Mouse (Mus musculus) v-Abl transformed pro-B cells (cell line): ENCODE measurements around the gene Smco2.

Source experiments
- in situ Hi-C, 2 experiments: fragments of 400-800 bp; cut with MboI; formaldehyde crosslinking; loops; one replicate each; pipeline ENCODE4 v1.15.1; 2025; ENCODE audit not compliant: unreplicated experiment in 2 of 2

Smco2 gene

GRCm38 (mm10) chr6:146890633-146891032 is 40.7 kb downstream of the Smco2 start:
- in situ Hi-C loops: no loop called here

DNA sequence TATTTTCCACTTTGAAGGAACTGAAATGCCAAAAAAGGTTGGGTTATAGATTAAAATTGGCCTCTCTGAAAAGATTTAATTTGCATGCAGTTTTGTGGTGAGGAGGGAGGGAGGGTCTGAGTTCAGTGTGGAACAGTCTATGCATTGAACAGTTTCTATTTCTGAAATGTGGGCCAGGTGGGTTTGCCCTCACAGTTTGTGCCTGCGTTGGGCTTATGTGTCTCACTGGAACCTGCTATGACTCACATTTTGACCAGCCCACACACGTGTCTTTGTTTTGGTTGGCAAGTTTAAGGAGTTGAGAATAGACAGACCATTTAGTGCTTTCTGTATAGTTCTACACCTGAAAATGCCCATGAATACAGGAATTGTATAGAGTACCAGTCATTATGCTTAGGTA is 44.0 kb downstream of the Smco2 start:
- in situ Hi-C loops: no loop called here

- in situ Hi-C loops: no loop called here
Measured at GRCm38 (mm10) chr6:146898709-146899108, 48.8 kb downstream of the Smco2 start.

GRCm38 (mm10) chr6:146899647-146900046 is 49.7 kb downstream of the Smco2 start:
- in situ Hi-C loops: no loop called here

GRCm38 (mm10) chr6:146901929-146902328 is 52.0 kb downstream of the Smco2 start:
- in situ Hi-C loops: no loop called here

DNA sequence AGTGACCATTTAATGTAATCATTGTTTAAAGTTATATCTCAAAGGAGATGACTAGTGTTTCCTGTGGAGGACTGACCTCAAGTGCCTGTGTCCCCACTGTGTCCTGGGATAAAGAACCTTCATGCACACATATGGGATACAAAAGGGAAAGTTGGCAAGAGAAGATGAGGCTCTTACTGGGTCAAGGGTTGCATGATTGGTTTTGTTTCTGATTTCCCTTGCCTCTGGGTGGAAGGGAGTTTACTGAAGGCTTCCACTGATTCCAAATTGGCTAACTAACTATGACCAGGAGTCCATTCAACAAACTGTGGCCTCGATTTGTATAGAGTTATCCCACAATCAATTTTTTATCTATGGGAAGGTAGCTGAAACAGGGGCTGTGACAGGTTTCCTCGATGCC is 53.7 kb downstream of the Smco2 start:
- in situ Hi-C loops: no loop called here

DNA sequence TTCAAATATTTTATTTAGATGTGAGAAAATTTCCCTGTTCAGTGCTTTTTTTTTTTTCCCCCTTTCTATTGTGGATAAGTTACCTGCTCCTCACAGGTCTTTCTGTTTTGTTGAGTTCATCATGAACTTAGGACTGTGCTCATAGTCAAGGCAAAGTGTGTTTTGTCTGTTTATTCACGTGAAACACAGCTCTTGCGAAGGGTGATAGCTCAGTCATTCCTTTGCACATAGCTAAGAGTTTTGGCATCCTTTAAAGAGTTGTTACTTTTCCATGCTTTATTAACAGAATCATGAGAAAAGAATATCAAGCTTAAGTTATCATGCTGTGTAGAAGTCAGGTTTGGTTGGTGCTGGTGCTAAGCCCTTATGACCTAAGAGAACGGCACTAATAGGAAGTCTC is 54.8 kb downstream of the Smco2 start:
- in situ Hi-C loops: no loop called here

DNA sequence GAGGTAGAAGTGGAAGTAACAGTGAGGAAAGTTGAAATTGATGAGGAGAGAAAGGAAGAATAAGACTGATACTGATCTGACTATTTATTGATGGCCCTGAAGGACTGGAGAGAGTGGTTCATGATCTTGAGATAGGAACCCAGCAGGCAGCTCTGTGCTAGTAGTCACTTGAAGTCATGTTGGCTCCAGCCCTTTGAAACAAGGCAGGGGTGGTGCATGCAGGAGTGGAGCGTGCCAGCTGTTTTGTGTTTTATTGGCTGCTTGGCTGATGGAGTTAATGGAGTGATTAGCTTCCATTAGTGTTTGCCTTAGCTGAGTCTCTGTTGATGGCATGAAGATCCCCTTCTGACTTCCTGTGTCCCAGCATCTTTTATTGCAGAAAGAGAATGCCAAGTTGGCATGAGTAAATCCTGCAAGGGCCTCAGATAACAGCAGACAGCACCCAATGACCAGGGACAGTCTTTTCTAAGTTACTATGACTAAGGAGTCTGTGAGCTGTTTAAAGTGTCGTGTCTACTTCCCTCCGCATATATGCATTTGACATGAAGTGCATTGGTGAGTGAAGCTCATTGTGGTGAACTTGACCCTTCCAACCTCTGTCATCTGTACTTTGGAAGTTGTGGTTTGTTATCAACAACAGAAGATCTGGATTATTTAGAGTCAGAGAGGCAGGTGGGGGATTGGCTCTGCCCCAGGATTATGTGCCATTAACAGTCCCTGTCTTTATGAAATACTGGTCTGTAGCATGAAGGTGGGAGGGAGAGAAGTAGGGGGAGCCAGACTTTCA is 56.3 kb downstream of the Smco2 start:
- in situ Hi-C loops: no loop called here

DNA sequence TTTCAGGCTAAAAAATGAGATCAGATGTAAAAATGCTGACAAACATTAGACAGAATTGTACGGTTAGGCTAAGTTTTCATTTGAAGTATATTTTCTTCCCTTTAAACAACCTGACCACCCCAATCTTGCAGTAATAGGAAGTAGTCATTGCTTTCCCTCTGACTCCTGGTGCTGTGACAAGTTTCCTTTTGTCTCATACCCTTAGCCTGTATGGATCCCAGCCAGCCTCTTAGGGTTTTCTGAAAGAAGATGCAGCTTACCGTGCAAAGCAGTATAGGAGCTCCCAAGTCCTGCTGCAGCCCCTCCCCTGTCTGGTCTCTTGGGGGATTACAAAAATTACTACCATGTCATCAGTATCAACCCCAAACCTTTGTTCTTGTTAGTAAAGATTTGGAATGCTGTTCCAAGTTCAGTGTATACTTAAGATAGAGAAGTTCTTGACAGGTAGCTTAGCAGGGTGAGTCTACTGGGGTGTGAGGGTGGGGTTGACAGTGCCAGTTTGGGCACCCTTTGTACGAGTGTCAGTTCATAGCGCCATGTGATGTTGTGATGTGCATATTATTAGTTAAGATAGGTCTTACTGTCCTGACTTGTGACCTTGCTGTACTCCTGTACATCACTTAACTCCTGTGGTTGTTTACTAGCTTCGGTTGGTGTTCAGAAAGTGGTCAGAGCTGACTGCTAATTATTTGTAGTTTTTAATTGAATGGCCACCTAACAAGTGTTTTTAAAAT is 57.3 kb downstream of the Smco2 start:
- in situ Hi-C loops: no loop called here

GRCm38 (mm10) chr6:146907795-146908190 is 57.9 kb downstream of the Smco2 start:
- in situ Hi-C loops: no loop called here

- in situ Hi-C loops: no loop called here
Measured at GRCm38 (mm10) chr6:146908801-146909200, 58.9 kb downstream of the Smco2 start.

GRCm38 (mm10) chr6:146909725-146910489 is 60.0 kb downstream of the Smco2 start:
- in situ Hi-C loops: no loop called here

DNA sequence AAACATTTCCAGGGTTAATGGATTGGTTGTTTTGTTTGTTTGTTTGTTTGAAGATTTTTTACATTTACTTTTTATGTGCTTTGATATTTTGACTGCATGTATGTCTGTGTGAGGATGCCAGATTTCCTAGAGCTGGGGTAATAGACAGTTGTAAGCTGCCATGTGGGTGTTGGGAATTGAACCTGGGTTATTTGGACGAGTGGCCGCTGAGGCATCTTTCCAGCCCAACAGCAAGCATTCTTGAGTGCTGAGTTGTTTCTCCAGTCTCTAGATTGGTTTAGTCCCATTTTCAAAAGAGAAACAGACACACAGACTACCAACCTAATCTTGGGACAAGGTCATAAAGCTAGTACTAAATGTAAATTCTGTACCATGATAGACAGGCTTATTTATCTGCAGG is 60.9 kb downstream of the Smco2 start:
- in situ Hi-C loops: no loop called here

- in situ Hi-C loops: no loop called here
Measured at GRCm38 (mm10) chr6:146912835-146913488, 63.1 kb downstream of the Smco2 start.

- in situ Hi-C loops: no loop called here
Measured at GRCm38 (mm10) chr6:146913489-146914198, 63.7 kb downstream of the Smco2 start.

GRCm38 (mm10) chr6:146915808-146916207 is 65.9 kb downstream of the Smco2 start:
- in situ Hi-C loops: no loop called here

DNA sequence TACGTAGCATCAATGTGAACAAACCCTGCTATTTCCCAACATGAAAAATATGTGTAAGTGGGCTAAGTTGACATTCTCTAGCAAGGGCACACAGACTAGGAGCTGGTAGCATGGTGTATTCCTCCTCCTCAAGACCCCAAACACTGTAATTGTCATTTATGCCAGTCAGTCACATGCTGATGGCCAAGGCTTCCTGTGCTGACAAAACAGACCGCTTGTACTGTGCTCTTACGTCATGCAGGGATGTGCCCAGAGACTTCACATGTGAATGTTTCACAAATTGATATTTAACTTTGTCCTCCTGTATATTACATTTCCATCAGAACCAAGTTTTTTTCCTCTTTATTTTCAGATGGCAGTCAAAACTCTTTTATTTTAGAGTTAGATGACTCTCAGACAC is 67.5 kb downstream of the Smco2 start:
- in situ Hi-C loops: no loop called here

- in situ Hi-C loops: no loop called here
Measured at GRCm38 (mm10) chr6:146918341-146918740, 68.4 kb downstream of the Smco2 start.
